Mouse (Mus musculus) bone marrow macrophage, adult 2 months (primary cell): ENCODE measurements around the gene Snx21.

ENCODE experiments used
- CTCF ChIP-seq: IDR thresholded peaks from 2 replicates; pipeline ENCODE4 v1.5.1; 2012; ENCODE audit warnings: low read depth, mild to moderate bottlenecking, low read length, moderate library complexity
- POLR2A ChIP-seq: IDR thresholded peaks from 2 replicates; pipeline ENCODE4 v1.6.1; 2012; ENCODE audit warnings: mild to moderate bottlenecking, low read depth, low read length, borderline replicate concordance

DNA sequence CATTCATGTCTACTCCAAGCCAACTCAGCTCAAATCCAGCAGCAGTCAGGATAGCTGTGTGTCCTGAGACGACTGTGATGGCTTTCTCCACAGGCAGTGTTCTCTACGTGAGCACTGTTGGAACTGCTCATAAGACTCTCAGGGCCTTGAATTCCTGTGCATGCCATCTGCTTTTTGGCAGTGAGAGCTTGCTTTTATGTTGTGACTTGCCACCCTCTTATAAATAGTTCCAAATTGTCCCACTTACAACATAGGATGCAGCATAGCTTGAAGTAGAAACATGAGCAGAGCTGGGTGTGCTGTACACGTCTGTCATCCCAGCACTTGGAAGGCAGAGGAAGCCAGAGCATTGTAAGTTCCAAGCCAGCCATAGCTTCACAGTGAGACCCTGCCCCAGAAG lies 19.8 kb upstream of the Snx21 start:
- TF ChIP-seq CTCF = no peak
- TF ChIP-seq POLR2A = no peak
